Mouse (Mus musculus) heart, adult 9 months (tissue): Measurements from ENCODE around the gene Pik3cg.

Source experiments
- DNase-seq, 2 experiments: peaks; one replicate each; pipeline ENCODE4 v3.0.0; 2022; ENCODE audit warnings: low spot score in 2 of 2

Pik3cg gene

DNA sequence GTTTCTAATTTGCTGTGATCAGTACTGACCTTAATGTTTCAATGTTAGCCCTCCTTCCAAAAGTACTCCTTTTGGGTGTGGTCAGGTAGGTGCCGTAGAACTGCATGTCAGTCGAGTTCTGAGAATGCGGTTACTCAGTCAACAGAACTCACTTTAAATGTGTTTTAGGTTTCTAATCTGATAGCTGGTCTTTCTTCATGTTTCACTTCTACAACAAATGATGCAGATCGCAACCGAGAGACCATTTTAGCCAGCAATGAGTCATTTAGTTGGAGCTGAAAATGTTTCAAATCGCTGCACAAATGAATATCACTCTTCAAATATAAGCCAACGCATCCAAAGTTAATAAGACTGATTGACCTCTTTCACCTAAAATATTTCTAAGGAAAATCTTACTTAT, 6.5 kb downstream of the Pik3cg start:
- DNase-seq = no peak

DNA sequence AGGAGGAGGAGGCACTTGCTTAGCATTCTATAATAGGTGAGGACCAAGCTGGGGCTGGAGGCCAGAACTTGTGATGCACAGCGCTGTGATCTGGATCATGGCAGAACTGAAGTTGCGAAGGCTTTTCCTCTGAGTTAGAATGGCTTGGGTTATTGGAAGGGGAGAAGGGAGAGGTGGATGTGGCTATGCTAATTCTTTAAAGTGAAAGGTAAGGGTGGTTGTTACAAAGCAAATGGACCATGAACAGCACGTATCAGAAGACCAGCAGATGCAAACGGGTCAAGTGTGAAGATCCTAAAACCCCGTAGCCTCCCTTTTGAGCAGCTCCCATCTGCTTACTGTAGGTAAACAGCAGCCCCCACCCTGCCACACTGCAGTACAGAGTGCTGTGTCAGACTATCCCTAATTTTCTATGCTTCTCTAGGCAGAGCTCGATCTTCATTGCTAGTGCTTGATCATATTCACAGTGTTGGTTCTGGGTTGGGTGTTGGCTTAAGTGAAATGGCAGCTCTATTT, 7.3 kb downstream of the Pik3cg start:
- no peak for DNase-seq

GRCm38 (mm10) chr12:32200387-32201069, 7.9 kb downstream of the Pik3cg start:
- no peak for DNase-seq

GRCm38 (mm10) chr12:32199422-32199821, 9.0 kb downstream of the Pik3cg start:
- DNase-seq = no peak

DNA sequence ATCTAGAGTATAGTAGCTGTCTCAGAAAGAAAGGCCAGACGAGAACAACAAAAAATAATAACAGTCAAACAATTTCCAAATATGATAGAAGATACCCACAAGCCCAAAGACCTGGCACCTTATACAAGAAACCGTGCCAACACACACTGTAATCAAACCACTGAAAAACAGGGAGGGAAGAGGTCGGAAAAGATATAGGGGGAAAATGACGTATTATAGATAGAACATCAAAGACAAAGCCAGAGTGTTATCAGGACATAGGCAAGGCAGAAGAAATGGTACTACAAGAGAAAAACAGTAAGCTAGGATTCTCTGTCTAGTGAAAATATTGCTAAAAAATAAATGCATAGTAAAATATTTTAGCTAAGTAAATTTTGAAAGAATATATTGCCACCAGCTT, 10.4 kb downstream of the Pik3cg start:
- DNase-seq = no peak

GRCm38 (mm10) chr12:32195000-32195399, 13.5 kb downstream of the Pik3cg start:
- DNase-seq = no peak

DNA sequence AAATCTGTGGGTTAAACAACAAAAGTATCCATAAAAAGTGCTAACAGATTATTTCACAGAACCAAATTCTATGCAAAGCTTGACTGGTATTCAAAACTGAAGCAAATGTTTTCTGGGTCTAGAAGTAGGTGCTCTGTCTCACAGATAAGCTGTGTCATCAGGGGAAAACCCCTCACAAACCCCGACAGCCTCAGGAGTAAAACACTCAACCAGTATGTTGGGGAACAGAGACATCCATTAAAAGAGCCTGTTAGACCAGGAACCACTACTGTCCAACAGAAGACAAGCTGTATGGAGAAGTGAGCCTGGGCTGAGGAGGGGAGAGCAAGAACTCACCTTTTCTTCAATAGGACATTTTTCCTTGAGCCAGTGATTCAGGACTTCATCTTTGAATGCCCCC, 14.1 kb downstream of the Pik3cg start:
- no peak for DNase-seq

- no peak for DNase-seq
Measured at GRCm38 (mm10) chr12:32190927-32191326, 17.5 kb downstream of the Pik3cg start.

DNA sequence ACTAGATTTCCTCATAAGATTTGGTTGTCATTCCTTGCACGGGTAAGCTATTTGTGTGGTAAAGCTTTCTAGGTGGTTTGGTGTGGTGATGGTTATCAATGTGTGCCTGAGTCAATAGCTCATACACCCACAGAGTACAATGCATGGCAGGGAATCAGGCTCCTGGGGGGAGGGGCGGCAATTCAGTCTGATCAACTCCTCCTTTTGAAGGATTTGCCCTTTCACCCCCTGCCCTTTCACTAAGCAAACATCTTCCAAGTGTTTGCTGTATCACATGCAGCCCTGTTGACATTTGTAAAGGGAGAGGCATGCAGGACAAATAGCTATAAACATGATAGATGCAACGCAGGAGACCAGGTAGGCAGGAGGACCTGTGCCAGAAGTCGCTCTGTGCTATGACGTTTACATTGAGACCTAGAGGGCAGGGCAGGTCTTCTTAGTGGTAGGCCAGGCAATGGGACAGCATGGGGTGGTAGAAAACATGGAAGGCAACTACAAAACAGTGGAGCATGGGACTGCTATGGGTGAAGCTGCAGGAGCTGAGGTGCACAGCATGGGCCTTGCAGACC, 20.7 kb downstream of the Pik3cg start:
- no peak for DNase-seq

- no peak for DNase-seq
Measured at GRCm38 (mm10) chr12:32186627-32187255, 21.7 kb downstream of the Pik3cg start.

- no peak for DNase-seq
Measured at GRCm38 (mm10) chr12:32184874-32185273, 23.6 kb downstream of the Pik3cg start.

DNA sequence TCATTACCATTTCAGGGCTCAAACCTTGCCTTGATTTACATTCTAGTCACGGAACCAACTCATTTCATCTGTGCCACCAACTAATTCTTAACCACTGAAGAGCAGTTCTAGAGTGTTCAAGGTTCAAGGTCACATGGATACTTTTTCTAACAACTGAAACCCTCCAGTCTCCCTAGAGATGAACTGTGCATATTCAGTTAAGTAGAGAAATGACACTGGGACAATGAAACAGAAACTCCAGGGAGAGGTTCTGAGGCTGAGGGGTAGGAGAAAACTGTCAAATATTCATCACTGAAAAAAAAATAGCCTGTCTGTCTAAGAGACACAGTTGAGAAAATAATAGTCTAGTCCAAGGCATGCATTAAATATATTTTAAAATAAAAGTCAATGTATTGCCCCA, 24.9 kb downstream of the Pik3cg start:
- DNase-seq = no peak

GRCm38 (mm10) chr12:32182632-32183419, 25.6 kb downstream of the Pik3cg start:
- no peak for DNase-seq

DNA sequence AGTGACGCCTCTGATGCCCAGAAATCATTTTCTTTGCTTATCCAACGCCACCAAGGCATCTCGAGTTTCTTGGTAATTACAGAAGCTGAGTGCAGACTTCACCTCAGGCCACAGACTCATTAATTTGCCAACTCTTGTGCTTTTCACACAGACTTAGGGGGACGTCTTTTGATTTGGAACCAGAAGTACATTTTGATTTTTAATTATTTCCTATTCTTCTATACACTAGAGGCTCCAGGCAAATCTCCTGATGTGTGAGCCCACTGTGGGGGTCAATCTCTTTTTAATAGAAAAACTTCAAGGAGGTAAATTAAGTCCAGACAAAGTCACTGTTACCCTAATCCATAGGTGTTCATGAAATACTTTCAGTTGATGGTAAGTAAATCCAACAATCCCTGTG, 26.6 kb downstream of the Pik3cg start:
- DNase-seq = no peak

DNA sequence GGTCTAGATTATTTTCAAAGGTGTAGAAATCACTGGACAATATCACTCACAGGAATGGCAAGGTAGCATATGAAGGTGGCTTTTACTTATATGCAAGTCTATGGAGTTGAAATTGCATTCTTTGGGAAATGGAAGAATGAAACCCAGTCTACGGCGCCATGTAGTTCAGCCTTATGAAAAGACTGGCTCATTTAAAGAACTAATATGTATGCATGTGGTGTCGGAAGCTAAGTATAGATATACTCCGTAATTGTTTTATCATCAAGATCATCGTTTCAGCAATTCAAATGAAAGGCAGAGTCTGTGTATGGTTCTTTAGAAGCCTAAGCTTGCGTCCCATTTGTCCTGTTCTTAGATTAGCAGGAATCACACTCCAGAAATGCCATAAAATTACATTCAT, 34.0 kb downstream of the Pik3cg start:
- DNase-seq = no peak

GRCm38 (mm10) chr12:32172826-32173225, 35.6 kb downstream of the Pik3cg start:
- DNase-seq = no peak

- DNase-seq = no peak
Measured at GRCm38 (mm10) chr12:32169164-32169563, 39.3 kb downstream of the Pik3cg start.

DNA sequence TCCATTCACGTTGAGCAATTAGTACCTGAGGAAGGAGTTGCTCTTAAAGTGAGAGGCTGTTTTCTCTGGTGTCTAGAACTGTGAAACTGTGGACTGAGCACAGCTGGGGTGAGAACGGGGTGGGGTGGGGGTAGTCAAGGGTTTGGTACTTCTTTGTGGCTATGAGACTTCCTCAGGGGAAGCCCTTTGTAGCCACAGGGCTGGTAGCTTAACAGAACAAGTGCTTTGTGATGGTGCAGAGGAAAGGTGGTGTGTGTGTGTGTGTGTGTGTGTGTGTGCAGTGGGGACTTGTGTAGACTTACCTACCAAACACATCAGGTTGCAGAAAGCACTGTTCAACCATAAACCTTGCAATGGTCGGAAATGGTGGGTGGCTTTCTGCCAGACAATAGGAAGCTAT, 39.7 kb downstream of the Pik3cg start:
- DNase-seq = no peak

- DNase-seq = peak in 1 of 2 experiments; percentile 27
Measured at GRCm38 (mm10) chr12:32163706-32164105, 44.8 kb downstream of the Pik3cg start.

GRCm38 (mm10) chr12:32158757-32159156, 49.7 kb downstream of the Pik3cg start:
- DNase-seq = no peak

GRCm38 (mm10) chr12:32146606-32147005, 61.9 kb downstream of the Pik3cg start:
- no peak for DNase-seq

GRCm38 (mm10) chr12:32145651-32146050, 62.8 kb downstream of the Pik3cg start:
- DNase-seq = no peak
